Mouse (Mus musculus) liver, postnatal 0 days (tissue): ENCODE measurements around the gene Lingo2.

Experiments
- CTCF ChIP-seq: sonication (generic); IDR thresholded peaks from 2 replicates; pipeline ENCODE4 v1.5.1; 2016; ENCODE audit warnings: antibody characterized with exemption, low read depth
- EP300 ChIP-seq: IDR thresholded peaks from 2 replicates; pipeline ENCODE4 v1.6.1; 2016; ENCODE audit warnings: antibody characterized with exemption, low read depth, mild to moderate bottlenecking

DNA sequence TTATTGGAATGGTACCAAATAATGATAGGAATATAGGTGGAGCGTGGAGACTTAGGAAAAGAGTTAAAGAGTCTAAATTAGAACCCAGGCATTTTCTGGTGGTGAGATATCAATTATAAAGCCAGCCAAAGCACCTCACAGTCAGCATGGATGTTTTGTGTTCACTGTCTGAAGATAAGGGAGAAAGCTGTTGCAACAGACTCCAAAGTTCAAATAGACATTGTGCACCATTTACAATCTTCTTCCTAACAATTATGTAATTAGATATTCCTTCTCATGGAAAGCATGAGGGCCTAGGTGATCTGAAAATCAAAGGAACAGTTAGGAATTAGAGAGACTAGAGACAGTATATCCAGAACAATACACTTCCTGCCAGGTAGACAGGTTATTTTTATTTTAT is 1136.8 kb downstream of the Lingo2 start:
- TF ChIP-seq CTCF (no peak), EP300 (no peak)
